Mouse (Mus musculus): Measurements from ENCODE around the gene Smndc1. TPM values are rescaled to one million over a fixed set of nuclear protein-coding genes. Genes with fewer than 3 reads are reported as not detected.

Gene Smndc1
- polyA plus RNA-seq, 1 experiment: 30.8 TPM

GRCm38 (mm10) chr19:53427346-53427745 is 37.0 kb upstream of the Smndc1 start:
- Histone ChIP-seq H3K79me2 (ENCODE audit: control insufficient read depth, insufficient read depth) (no peaks in the 10 kb centered on the region), H3K36me3 (ENCODE audit: control insufficient read depth, insufficient read depth) (no peaks in the 10 kb centered on the region), H3ac (ENCODE audit: control insufficient read depth, insufficient read length) (no peak overlapping the region), H3K4me3 (no peak overlapping the region), H3K27me3 (ENCODE audit: control insufficient read depth, insufficient read depth, insufficient read length) (no peaks in the 10 kb centered on the region), H3K4me2 (ENCODE audit: low read depth) (no peak overlapping the region)
- no peak for TF ChIP-seq MYOG (IDR thresholded peaks at IDR 0.05; ENCODE audit: control insufficient read depth in 1 of 3, insufficient read depth in 1 of 3, insufficient read length in 2 of 3, low read depth in 2 of 3)
- no peak for TF ChIP-seq MAX (IDR thresholded peaks at IDR 0.05; ENCODE audit: low read depth)
- no peak for TF ChIP-seq TCF12 (IDR thresholded peaks at IDR 0.05; ENCODE audit: insufficient read depth, poor library complexity, severe bottlenecking)
- TF ChIP-seq CEBPB (IDR thresholded peaks at IDR 0.05; ENCODE audit: insufficient read depth, poor library complexity, severe bottlenecking): no peak
- no peak for TF ChIP-seq REST (IDR thresholded peaks at IDR 0.05; ENCODE audit: insufficient read depth, insufficient read length)
- TF ChIP-seq TCF3 (IDR thresholded peaks at IDR 0.05; ENCODE audit: insufficient read length, low read depth): no peak
- no peak for TF ChIP-seq POLR2AphosphoS2 (IDR thresholded peaks at IDR 0.05; ENCODE audit: insufficient read length, low read depth)
- TF ChIP-seq SRF (IDR thresholded peaks at IDR 0.05; ENCODE audit: control insufficient read depth, insufficient read length, low read depth): no peak
- TF ChIP-seq POLR2A (IDR thresholded peaks at IDR 0.05; ENCODE audit: insufficient read length, low read depth): no peak
- TF ChIP-seq USF1 (IDR thresholded peaks at IDR 0.05; ENCODE audit: low read depth): no peak
- TF ChIP-seq E2F4 (IDR thresholded peaks at IDR 0.05; ENCODE audit: insufficient read depth): no peak
- no peak for TF ChIP-seq MYOD1 (IDR thresholded peaks at IDR 0.05; ENCODE audit: control insufficient read depth in 1 of 3, insufficient read length in 2 of 3, low read depth in 2 of 3)

- H3ac ChIP-seq (ENCODE audit: control insufficient read depth, insufficient read length): no peak overlapping the region
- no peak overlapping the region for H3K4me3 ChIP-seq
- no peaks in the 10 kb centered on the region for H3K79me2 ChIP-seq (ENCODE audit: control insufficient read depth, insufficient read depth)
- no peak for TF ChIP-seq REST (IDR thresholded peaks at IDR 0.05; ENCODE audit: insufficient read depth, insufficient read length)
- no peak for TF ChIP-seq E2F4 (IDR thresholded peaks at IDR 0.05; ENCODE audit: insufficient read depth)
- no peak for TF ChIP-seq TCF12 (IDR thresholded peaks at IDR 0.05; ENCODE audit: insufficient read depth, poor library complexity, severe bottlenecking)
- TF ChIP-seq CEBPB (IDR thresholded peaks at IDR 0.05; ENCODE audit: insufficient read depth, poor library complexity, severe bottlenecking): no peak
- no peak for TF ChIP-seq MYOG (IDR thresholded peaks at IDR 0.05; ENCODE audit: control insufficient read depth in 1 of 3, insufficient read depth in 1 of 3, insufficient read length in 2 of 3, low read depth in 2 of 3)
- no peak for TF ChIP-seq MAX (IDR thresholded peaks at IDR 0.05; ENCODE audit: low read depth)
- no peak for TF ChIP-seq TCF3 (IDR thresholded peaks at IDR 0.05; ENCODE audit: insufficient read length, low read depth)
- TF ChIP-seq POLR2A (IDR thresholded peaks at IDR 0.05; ENCODE audit: insufficient read length, low read depth): no peak
- no peak for TF ChIP-seq MYOD1 (IDR thresholded peaks at IDR 0.05; ENCODE audit: control insufficient read depth in 1 of 3, insufficient read length in 2 of 3, low read depth in 2 of 3)
- no peak for TF ChIP-seq POLR2AphosphoS2 (IDR thresholded peaks at IDR 0.05; ENCODE audit: insufficient read length, low read depth)
- TF ChIP-seq USF1 (IDR thresholded peaks at IDR 0.05; ENCODE audit: low read depth): no peak
- TF ChIP-seq SRF (IDR thresholded peaks at IDR 0.05; ENCODE audit: control insufficient read depth, insufficient read length, low read depth): no peak
- H3K4me2 ChIP-seq (ENCODE audit: low read depth): no peak overlapping the region
- H3K36me3 ChIP-seq (ENCODE audit: control insufficient read depth, insufficient read depth): no peaks in the 10 kb centered on the region
- H3K27me3 ChIP-seq (ENCODE audit: control insufficient read depth, insufficient read depth, insufficient read length): no peaks in the 10 kb centered on the region
These were observed 35.4 kb upstream of the Smndc1 start for GRCm38 (mm10) chr19:53425824-53426223.

GRCm38 (mm10) chr19:53424629-53425028 is 34.3 kb upstream of the Smndc1 start:
- H3ac ChIP-seq (ENCODE audit: control insufficient read depth, insufficient read length): no peak overlapping the region
- H3K4me2 ChIP-seq (ENCODE audit: low read depth): no peak overlapping the region
- H3K27me3 ChIP-seq (ENCODE audit: control insufficient read depth, insufficient read depth, insufficient read length): no peaks in the 10 kb centered on the region
- no peak for TF ChIP-seq MYOG (IDR thresholded peaks at IDR 0.05; ENCODE audit: control insufficient read depth in 1 of 3, insufficient read depth in 1 of 3, insufficient read length in 2 of 3, low read depth in 2 of 3)
- TF ChIP-seq REST (IDR thresholded peaks at IDR 0.05; ENCODE audit: insufficient read depth, insufficient read length): no peak
- TF ChIP-seq POLR2AphosphoS2 (IDR thresholded peaks at IDR 0.05; ENCODE audit: insufficient read length, low read depth): no peak
- no peak for TF ChIP-seq SRF (IDR thresholded peaks at IDR 0.05; ENCODE audit: control insufficient read depth, insufficient read length, low read depth)
- no peak for TF ChIP-seq E2F4 (IDR thresholded peaks at IDR 0.05; ENCODE audit: insufficient read depth)
- no peak for TF ChIP-seq USF1 (IDR thresholded peaks at IDR 0.05; ENCODE audit: low read depth)
- TF ChIP-seq POLR2A (IDR thresholded peaks at IDR 0.05; ENCODE audit: insufficient read length, low read depth): no peak
- no peak overlapping the region for H3K4me3 ChIP-seq
- no peaks in the 10 kb centered on the region for H3K79me2 ChIP-seq (ENCODE audit: control insufficient read depth, insufficient read depth)
- H3K36me3 ChIP-seq (ENCODE audit: control insufficient read depth, insufficient read depth): no peaks in the 10 kb centered on the region

GRCm38 (mm10) chr19:53423816-53424465 is 33.6 kb upstream of the Smndc1 start:
- TF ChIP-seq SRF (IDR thresholded peaks at IDR 0.05; ENCODE audit: control insufficient read depth, insufficient read length, low read depth) (no peak), POLR2A (IDR thresholded peaks at IDR 0.05; ENCODE audit: insufficient read length, low read depth) (no peak), CEBPB (IDR thresholded peaks at IDR 0.05; ENCODE audit: insufficient read depth, poor library complexity, severe bottlenecking) (no peak), POLR2AphosphoS2 (IDR thresholded peaks at IDR 0.05; ENCODE audit: insufficient read length, low read depth) (no peak)
- H3K27me3 ChIP-seq (ENCODE audit: control insufficient read depth, insufficient read depth, insufficient read length): no peaks in the 10 kb centered on the region
- H3K36me3 ChIP-seq (ENCODE audit: control insufficient read depth, insufficient read depth): no peaks in the 10 kb centered on the region
- H3K4me2 ChIP-seq (ENCODE audit: low read depth): no peak overlapping the region
- H3K4me3 ChIP-seq: no peak overlapping the region
- H3ac ChIP-seq (ENCODE audit: control insufficient read depth, insufficient read length): no peak overlapping the region
- H3K79me2 ChIP-seq (ENCODE audit: control insufficient read depth, insufficient read depth): no peaks in the 10 kb centered on the region

- Histone ChIP-seq H3K27me3 (ENCODE audit: control insufficient read depth, insufficient read depth, insufficient read length) (no peaks in the 10 kb centered on the region), H3K4me3 (no peak overlapping the region), H3K36me3 (ENCODE audit: control insufficient read depth, insufficient read depth) (no peaks in the 10 kb centered on the region), H3K4me2 (ENCODE audit: low read depth) (no peak overlapping the region), H3K79me2 (ENCODE audit: control insufficient read depth, insufficient read depth) (no peaks in the 10 kb centered on the region), H3ac (ENCODE audit: control insufficient read depth, insufficient read length) (no peak overlapping the region)
- TF ChIP-seq CEBPB (IDR thresholded peaks at IDR 0.05; ENCODE audit: insufficient read depth, poor library complexity, severe bottlenecking): no peak
- no peak for TF ChIP-seq POLR2A (IDR thresholded peaks at IDR 0.05; ENCODE audit: insufficient read length, low read depth)
- no peak for TF ChIP-seq MAX (IDR thresholded peaks at IDR 0.05; ENCODE audit: low read depth)
- no peak for TF ChIP-seq E2F4 (IDR thresholded peaks at IDR 0.05; ENCODE audit: insufficient read depth)
- no peak for TF ChIP-seq TCF3 (IDR thresholded peaks at IDR 0.05; ENCODE audit: insufficient read length, low read depth)
- no peak for TF ChIP-seq MYOG (IDR thresholded peaks at IDR 0.05; ENCODE audit: control insufficient read depth in 1 of 3, insufficient read depth in 1 of 3, insufficient read length in 2 of 3, low read depth in 2 of 3)
- TF ChIP-seq SRF (IDR thresholded peaks at IDR 0.05; ENCODE audit: control insufficient read depth, insufficient read length, low read depth): no peak
- no peak for TF ChIP-seq USF1 (IDR thresholded peaks at IDR 0.05; ENCODE audit: low read depth)
- TF ChIP-seq REST (IDR thresholded peaks at IDR 0.05; ENCODE audit: insufficient read depth, insufficient read length): no peak
- TF ChIP-seq POLR2AphosphoS2 (IDR thresholded peaks at IDR 0.05; ENCODE audit: insufficient read length, low read depth): no peak
- TF ChIP-seq MYOD1 (IDR thresholded peaks at IDR 0.05; ENCODE audit: control insufficient read depth in 1 of 3, insufficient read length in 2 of 3, low read depth in 2 of 3): no peak
These were observed 33.0 kb upstream of the Smndc1 start for GRCm38 (mm10) chr19:53423341-53423753.

All from myocyte (in vitro differentiated cells).